Mouse (Mus musculus): ENCODE measurements around the gene Sgk1.
"Not testable (repeated sequence)": the region's sequence is repeated elsewhere in the genome, so short reads cannot be mapped to it uniquely, and the experiment has no call there.

Sgk1 gene

DNA sequence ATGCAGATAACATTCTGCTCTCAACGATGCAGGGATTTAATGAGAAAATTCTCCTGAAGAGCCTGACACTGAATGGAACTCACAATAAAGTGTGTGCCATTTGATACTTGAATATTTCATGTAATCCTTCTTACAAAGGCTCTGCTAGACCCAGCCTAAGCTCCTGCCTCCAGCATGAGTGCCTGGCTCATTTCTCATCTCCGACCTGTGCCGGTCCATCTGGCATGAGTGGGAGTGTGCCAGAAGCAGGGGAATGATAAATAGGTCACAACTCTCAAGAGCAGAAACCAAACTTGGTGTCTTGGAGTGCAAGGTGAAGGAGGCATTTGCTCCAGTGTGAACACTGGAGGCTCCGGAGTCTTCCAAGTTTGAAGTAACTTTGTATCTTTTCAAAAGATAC lies 13.4 kb upstream of the Sgk1 start:
- DNase-seq, result no peak

DNA sequence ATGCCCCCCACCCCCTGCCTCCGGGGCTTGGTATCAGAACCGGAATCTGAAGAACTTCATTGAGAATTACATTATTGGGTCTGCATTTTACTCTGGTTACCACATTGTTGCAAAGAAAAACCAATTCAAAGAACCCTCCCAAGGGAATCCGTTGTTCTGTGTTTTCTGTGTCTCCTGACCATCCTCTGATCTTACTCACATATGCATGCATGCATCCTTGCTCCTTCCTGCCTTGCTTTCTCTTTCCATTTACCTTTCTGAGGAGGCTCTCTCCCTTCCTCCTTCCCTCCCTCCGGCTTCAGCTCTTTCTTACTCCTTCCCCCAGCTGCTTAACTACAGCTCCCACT lies 174 bp upstream of the Sgk1 start:
- no peak for DNase-seq

DNA sequence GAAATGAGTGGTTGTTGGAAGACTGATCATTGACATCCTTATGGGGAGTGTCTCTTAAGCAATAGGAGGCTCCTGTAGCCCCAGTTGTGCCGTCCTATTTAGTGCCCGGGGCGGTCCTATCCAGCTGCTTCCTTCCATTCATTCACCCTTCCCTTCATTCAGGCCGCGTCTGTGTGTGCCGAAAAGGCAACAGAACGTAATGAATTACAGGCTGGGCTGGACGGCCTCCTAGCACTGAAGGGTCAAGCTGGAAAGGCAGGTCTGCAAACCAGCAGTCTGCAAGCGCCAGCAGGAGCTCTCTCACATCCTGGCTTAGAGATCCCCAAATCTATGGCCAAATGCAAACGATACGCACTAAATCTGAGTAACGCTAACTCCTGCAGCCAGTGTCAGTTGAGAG lies 1.6 kb downstream of the Sgk1 start:
- peak; percentile 41 for DNase-seq

DNA sequence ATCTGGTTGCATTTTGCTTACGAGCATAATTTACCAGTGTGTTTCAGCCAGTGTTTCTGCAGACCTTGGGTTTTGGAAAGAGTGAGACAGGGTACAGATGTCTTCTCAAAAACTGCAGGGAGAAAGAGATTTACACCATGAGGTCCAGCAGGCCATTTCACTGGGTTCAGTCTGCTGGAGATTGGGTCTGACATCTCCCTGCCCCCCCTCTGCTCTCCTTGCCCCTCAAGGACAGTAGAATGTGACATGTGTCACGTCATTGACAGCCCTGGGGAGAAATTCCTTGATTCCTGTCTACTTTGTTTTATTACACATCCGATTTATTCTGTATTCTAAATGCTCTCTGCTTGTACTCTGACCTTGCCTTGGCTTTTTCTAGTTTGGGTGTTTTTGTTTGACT lies 2.5 kb downstream of the Sgk1 start:
- no peak for DNase-seq

DNA sequence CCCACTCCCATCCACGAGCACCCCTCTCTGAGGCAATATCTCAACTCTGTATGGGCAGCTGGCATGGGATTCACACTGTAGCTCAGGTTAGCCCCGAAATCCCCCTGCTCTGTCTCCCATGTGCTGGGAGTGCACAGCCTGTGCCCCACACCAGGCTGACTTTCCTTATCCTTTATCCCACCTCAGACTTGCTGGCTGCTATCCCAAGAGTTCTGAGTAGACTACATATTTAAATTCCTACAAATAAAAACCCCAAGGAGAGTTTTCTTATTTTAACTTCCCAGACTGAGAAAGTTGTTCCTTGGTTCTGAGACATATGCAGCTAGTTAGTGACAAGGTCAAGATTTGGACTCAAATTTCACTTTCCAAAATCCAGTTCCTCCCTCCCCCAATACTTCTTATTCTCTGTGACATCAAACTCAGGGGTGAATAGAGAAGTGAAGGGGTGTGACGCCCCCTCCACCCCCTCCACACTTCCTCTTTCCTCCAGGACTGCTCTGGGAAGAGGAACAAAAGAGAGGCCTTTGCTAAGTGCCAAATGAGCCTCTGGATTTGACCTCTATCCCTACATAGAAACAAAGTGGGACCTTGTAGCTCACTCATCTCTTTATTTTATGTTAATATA lies 7.3 kb downstream of the Sgk1 start:
- DNase-seq, result no peak

DNA sequence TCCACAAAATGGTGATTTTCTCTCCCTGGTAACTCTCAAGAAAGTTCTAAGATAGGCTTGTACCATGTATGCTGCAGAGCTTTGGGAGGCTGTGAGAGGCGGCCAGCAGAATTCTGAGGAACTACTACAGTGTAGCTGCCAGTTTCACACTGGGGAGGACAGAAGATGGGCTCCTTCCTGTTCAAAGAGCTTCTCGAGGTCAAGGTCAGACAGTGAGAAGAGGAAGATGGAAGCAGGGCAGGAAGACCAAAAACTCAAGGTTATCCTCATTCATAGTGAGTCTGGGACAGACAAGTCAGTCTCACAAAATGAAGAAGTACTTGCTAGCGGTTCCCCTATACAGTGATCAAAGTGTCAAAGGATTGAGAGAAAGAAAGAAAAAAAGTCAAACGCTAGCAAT lies 8.3 kb downstream of the Sgk1 start:
- no peak for DNase-seq

DNA sequence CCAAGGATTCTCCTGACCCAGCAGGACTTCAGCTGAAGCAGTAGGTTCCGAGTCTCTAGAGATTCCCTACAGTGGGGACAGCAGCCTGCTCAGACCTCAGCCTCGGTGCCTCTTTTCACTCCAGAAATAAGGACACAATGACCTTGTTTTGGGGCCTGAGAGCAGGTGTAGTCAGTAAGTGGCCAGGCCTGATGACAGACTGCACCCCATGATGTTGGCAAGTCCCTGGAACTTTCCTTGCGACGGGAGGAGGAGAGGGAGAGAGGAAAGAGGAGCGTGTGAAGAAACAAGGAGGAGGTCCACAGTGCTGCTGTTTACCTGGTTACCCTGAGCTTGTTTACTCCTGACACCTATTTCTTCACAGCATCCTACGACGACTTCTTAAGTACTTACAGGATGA lies 9.5 kb downstream of the Sgk1 start:
- DNase-seq, result no peak

DNA sequence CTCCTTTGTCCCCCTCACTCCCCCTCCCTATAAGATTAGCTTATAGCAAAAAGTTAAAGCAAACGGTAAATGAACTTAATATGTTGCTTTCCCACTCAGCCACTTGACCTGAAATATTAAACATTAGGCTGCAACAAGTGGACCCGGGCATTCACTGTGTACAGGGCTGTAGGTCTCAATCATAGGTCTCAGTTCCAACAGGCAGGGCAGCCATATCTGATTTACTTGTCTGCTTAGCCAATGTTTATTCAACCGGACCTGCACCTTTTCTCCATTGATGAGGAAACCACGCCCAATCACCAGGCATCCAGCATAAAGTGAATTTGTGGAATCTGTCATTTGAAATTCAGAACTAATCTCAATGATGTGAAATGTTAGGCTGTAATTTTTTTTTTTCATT lies 10.1 kb downstream of the Sgk1 start:
- DNase-seq, result no peak

DNA sequence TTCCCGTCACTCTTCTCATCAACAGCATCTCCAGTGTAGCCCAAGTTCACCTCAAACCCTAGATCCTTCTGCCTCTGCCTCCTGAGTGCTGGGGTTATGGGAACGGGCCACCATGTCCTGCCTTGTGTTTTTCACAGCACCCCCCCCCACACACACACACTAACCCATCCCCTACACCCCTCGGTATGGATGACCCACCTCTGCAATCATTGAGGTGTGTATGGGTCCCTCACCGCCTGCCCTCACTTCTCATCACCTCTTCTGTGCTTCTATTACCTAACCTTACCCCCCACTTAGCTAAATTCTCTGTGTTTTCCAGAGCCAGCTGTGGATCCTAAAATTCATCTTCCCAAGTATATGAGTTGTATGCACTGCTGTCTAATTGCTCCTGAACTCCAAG lies 16.4 kb downstream of the Sgk1 start:
- DNase-seq, result no peak

DNA sequence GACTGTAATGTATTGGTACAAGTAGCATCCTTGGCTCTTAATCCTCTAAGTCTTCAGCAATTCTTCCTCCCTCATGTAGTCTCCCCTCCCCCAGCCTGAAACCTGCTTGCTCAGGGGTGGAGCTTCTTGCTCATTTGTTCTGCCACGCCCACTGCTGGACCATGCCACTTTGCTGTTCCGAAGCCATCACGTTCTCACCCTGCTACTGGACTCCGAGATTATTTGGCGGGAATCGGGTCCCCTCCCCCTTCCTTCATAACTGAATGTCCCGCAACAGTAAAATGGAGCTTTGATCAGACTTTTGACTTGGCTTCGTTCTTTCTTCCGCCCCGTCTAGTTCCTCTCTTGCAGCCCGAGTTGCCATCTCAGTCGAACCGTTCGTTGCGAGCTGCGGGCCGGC lies 16.9 kb downstream of the Sgk1 start:
- not testable (repeated sequence) for DNase-seq

DNA sequence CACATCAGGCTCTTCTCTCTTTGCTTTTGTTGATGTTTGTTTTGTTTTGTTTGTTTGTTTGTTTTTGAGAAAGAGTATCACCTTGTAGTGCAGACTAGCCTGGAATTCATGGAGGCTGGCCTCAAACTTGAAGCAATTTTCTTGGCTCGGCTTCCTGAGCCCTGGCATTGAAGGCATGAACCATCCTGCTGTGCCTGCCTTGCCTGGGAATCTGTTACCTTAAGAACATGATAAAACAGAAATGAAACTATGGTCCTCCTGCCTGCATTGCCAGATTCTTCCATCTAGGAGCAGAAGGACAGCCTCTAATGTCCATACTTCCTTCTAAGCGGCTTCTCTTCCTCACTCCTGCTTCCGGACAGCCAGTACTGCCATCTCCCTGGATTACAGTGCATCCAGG lies 17.4 kb downstream of the Sgk1 start:
- no peak for DNase-seq

DNA sequence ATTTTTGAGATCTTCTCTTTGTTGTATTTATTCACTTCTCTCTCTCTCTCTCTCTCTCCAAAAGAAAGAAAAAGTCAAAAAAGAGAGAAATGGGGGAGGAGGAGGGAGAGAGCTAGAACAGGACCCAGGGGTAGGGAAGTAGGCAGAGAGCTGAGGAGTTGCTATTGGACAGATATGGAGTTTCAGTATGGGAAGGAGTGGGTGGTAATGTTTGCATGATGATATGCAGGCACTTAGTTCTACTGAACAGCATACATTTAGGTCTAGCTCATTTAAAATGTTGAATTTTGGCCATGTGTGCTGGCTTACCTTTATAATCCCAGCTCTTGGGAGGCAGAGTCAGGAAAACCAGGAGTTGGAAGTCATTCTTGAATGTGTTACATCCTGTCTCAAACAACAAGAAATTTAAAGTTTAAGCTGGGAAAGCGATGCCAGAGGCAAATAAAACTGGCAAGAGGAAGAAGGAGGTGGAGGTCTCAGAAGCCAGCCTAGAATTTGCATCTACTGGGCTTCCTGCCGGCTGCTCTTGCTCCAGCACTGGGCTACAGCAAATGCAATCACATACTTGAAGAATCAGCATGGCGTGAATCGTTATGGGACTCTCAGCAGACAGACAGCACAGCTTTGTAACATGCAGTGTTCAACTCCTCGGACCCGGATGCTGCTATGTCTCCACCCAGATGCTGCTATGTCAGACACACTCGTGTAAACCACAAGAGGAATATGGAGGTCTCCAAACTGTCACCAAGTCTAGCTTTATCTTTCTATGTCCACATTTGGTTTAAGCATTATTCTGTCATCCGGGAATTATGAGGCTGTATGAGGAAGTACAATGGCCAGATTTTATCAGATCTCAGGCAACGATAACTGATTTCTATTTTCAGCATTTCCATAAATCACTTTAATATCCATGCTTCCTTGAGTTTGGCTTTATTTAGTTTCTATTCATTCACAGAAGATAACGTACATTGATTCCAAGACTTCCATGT lies 20.5 kb downstream of the Sgk1 start:
- DNase-seq, result no peak

DNA sequence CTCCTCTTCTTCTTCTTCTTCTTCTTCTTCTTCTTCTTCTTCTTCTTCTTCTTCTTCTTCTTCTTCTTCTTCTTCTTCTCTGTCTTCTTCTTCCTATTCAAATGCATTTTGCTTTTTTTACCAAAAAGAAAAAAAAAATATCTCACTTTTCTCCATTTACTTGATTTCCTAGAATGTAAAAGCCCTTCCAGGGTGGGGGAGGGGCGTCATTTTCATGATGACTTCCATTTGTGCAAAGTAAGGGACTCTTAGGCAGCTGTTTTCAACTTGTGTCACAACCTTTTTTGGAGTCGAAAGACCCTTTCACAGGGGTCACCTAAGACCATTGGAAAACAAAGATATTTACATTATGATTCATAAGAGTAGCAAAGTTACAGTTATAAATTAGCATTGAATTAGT lies 22.2 kb downstream of the Sgk1 start:
- DNase-seq, result no peak

DNA sequence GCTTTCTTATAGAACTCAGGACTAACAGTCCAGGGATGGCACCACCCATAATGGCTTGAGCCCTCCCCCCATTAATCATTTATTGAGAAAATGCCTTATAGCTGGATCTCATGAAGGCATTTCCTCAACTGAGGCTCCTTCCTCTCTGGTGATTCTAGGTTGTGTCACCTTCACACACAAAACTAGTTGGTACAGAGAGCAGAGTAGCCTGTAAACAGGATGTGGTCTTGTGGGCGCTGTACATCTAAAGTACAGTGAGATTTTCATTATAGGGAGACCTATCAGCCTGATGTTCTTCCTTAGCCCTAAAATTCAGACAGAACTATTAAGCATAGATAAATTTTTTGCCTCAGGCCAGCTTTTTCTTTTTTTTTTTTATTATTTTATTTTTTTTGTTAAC lies 23.6 kb downstream of the Sgk1 start:
- DNase-seq, result no peak

DNA sequence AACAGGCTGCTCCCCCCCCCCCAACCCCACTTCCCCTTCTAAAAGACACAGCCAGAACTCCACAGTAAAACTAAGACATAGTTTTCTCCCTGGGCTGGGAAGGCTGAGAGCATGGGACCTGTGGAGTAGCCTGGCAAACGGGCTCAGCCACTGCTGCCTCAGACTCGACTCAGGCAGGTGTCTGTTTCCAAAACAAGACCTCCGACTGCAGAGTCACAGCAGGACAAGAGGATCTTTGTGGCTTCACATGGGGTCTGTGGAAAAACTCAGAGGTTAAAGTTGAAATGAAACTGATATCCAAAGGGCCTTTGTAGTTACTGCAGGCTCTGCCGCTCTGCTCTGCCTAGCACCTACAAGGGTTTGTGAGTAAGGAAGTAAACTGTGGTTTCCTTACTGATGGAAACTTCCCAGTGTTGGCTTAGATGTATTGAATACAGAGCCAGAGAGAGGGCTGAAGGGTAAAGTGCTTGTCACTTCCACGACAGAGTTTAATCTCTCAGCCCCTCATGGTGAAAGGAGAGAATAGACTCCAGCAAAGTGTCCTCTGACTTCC lies 25.0 kb downstream of the Sgk1 start:
- DNase-seq, result no peak

DNA sequence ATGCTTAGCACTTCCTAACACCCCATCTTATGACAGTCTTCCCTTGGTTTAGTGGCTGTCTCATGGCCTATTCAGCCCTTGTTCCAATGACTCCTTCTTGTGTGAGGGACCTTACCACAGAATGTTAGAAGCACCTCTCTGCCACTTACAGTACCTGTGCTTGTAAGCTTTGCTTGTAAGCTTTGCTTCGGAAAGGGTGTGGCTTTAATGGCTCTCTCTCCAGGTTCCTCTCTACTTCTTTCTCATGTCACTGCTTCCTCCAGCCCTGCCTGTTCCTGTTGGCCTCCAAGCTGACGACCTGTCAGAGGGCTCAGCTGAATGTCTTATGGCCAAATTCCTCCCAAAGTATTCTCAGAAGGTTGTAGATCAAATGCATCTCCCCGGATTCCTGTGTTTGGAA lies 25.8 kb downstream of the Sgk1 start:
- no peak for DNase-seq

DNA sequence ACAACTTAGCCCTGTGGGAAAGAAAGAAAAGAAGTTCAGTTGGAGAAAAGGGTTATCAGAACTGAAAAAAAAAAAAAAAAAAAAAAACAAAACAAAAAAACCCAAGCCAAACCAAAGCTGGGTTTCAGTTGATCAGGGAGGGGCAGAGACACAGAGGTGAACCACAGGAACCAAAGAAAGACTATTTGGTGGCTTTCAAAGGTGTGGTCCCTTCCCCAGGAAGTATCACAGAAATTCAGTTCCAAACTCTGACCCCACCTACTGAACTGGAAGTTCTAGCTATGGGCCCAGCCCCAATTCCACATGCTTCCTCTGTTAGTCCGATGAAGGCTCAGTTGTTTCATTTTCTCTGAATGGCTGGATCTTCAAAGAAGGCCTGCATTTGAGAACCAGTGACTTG lies 26.7 kb downstream of the Sgk1 start:
- DNase-seq, result no peak

DNA sequence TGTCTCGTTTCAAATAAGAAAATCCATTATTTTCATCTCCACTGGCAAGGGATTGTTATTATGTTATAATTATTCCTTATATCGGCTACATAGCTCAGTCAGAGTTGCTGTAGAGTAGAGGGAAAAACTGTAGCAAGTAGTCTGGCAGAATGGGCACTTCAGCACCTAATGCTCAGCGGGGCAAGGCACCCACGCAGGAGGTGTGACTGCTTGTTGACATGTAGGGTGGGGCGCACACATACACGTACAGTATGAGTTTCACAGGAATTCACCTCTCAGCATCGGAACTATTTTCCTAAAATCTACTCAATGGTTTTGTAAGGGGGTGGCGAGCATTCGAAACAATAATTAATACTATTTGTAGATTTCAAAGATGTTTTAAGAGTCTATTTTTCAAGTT lies 28.4 kb downstream of the Sgk1 start:
- DNase-seq, result no peak

DNA sequence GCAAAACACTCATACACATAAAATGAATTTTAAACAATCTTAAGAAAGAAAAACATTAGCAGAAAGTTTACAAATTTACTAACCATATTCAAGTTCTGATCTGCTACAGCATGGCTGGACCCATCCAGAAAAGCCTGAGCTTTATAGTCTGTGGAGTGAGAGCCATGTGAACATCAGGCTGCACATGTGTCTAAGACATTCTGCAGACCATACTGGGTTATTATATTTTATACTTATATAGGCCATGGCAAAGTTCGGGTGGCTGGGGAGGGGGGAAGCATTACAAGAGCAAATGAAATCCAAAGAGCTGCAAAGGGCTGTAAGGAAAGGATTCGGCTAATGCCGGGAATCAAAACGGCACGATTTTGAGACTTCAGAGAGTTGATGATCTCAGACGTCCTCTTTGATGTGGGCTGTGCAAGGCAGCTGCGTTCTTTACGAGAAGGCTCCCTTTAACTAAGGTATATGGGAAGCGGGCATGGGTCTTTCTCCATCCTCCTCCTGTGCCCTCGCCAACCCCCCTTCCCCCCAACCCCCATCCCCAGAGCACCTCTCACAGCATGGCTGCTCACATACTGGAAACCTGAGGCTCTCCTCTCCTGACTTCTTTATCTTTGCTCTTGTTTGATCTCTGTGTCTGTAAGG lies 29.4 kb downstream of the Sgk1 start:
- no peak for DNase-seq

DNA sequence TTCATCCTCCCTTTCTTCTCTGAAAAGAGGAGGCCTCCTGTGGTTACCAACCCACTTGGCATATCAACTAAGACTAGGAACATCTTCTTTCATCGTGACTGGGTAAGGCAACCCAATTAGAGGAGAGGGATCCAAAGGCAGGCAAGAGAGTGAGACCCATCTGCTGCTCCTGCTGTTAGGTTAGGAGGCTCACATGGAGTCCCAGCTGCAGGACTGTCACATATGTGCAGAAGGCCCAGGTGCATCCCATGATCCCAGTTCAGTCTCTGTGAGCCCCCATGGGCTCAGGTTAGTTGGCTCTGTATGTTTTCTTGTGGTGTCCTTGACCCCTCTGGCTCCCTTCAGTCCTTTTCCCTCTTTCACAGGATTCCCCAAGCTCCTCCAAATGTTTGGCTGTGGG lies 32.8 kb downstream of the Sgk1 start:
- no peak for DNase-seq

DNA sequence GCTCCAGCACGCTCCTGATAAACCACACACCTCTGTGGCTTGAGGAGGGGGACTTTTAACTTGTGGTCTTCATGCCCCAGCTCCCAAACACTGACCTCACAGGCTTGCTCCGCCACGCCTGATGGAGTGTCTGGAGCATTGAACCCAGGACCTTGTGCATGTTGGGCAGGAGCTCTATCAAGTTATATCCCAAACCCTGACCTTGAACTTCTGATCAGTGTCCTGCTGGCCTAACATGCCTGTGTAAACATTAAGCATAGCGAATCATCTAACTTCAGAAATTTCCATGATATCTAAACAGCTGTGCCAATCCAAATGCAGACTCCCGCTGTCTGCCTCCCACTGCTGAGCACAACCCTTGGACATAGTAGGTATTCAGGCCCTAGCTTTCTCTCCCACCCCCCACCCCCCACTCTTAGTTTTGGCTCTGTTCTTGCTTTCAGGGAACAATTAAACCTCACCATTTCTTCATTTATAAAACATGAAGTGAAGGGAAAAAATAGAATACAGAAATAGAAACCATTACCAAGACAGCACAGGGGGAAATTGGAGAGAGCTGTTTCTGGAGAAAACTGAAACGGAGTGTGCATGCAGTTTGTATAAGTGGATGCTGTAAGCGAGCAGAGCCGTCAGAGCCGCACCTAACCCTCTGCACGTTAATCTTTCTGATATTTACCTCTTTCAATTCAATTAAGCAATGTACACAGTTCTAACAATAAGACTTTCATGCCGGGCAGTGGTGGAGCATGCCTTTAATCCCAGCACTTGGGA lies 34.5 kb downstream of the Sgk1 start:
- DNase-seq, result no peak

DNA sequence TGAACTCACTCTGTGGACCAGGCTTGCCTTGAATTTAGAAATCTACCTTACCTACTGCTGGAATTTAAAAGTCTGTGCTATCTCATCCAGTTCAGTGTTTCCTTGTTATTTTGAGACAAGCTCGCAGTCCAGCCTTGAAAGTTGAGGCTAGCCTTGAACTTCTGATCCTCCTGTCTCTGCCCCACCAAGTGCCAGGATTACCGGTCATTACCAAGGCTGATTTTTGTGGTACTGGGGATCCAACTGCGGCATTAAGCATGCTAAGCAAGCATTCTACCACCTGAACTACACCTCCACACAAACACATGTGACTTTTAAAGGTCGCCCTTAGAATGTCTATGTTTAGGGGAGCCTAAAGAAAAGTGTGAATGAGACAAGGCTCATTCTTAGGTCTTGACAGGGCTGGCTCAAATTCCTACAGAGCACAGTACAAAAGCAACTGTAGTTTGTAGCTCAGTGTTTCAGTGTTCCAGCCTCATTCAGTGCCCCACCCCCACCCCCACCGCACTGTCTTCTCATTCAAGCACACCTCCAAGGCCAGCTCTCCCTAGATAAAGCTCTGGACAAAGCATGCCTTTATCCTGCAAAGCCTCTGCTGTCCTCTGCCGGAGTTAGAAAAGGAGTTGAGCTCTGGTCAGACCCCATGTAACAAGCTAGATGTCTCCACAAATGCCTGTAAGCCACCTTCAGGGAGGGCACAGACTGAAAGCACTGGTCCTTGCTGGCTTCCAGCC lies 36.2 kb downstream of the Sgk1 start:
- no peak for DNase-seq

Data from right cerebral cortex, postnatal 25 days (tissue).